Mouse (Mus musculus): ENCODE measurements around the gene Kcnk4. TPM values are rescaled to one million over a fixed set of nuclear protein-coding genes. Genes with fewer than 3 reads are reported as not detected.

Gene Kcnk4
- total and polyA plus RNA-seq, 2 experiments from 2014 or later, result 8.6 to 12.7 TPM

DNA sequence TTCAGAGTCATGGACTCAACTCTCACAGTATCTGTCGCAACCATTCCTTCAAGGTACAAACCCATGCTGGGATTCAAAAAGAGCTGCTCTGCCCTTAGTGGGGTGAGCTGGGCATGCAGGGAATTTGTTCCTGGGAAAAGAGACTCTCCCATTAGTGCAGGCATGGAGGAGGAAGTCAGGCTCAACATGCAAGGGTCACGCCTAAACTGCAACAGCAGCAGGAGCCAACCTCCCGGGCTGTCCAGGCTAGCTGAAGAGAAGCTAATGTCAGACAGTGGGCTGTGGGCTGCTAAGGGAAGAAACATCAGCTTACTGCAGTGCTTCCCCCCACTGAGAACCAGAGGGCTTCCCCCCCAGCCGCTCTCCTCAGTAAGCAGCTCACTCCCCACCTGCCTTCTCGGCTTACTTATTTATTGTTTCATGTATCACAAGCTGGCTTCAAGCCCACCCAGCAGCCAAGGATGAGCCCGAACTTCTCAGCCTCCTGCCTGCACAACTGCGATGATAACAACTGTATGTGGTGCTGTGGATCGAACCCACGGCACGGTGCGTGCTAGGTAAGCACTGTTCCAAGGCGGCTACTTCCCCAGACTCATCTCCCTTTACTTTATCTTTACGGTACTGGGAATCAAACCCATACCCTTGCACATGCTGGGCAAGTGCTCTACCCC, 38.1 kb upstream of the Kcnk4 start:
- Histone ChIP-seq H3K27me3 (ENCODE audit: insufficient read depth, low read length) (no peaks in the 10 kb centered on the region), H3K4me3 (ENCODE audit: low read depth, low read length) (no peak overlapping the region), H3K9me3 (ENCODE audit: low read length) (no peaks in the 10 kb centered on the region), H3K4me2 (ENCODE audit: low read depth) (no peak overlapping the region), H3K27ac (ENCODE audit: low read depth, low read length) (no peak overlapping the region), H3K9ac (no peak overlapping the region), H3K4me1 (ENCODE audit: insufficient read depth) (peaks cover 8% of the 10 kb centered on the region; the same call in 1 of the 2 replicates), H3K36me3 (ENCODE audit: insufficient read depth) (no peaks in the 10 kb centered on the region; the same call in 1 of the 2 replicates)
- DNase-seq (no peak), ATAC-seq (no peak)
- 75% methylated on average over 13 of the region's 13 CpGs for WGBS
- TF ChIP-seq CTCF (IDR thresholded peaks at IDR 0.05; ENCODE audit: low read depth), result no peak

DNA sequence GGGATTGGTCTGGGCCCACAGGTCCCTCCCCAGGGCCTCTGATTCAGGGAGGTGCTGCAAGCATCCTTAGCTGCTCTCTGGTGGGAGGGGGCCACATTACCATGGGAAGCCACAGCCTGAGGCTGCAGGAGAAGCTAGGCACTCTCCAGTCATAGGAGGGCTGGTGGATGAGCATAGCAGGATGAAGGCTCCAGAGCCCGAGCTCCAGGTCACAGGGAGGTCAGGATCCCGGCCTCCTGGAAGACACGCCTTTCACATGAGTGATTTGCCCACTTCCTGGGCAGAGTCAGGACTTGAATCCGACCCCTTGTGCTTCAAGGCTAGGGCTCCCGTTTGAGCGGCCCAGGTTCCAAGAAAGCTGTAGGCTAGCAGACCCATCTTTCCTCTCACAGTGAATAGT, 37.3 kb upstream of the Kcnk4 start:
- no peak overlapping the region for H3K27ac ChIP-seq (ENCODE audit: low read depth, low read length)
- H3K4me2 ChIP-seq (ENCODE audit: low read depth), result no peak overlapping the region
- H3K4me1 ChIP-seq (ENCODE audit: insufficient read depth), result peaks cover 6% of the 10 kb centered on the region; the same call in 1 of the 2 replicates
- H3K36me3 ChIP-seq (ENCODE audit: insufficient read depth), result no peaks in the 10 kb centered on the region
- ATAC-seq, result no peak
- no peak overlapping the region for H3K4me3 ChIP-seq (ENCODE audit: low read depth, low read length)
- no peak for DNase-seq
- H3K27me3 ChIP-seq (ENCODE audit: insufficient read depth, low read length), result no peaks in the 10 kb centered on the region
- no peak for TF ChIP-seq CTCF (IDR thresholded peaks at IDR 0.05; ENCODE audit: low read depth)
- no peak overlapping the region for H3K9ac ChIP-seq
- WGBS, result 58% methylated on average over 6 of the region's 6 CpGs
- H3K9me3 ChIP-seq (ENCODE audit: low read length), result no peaks in the 10 kb centered on the region

- Histone ChIP-seq H3K4me2 (ENCODE audit: low read depth) (peak overlapping the region; percentile 39), H3K4me3 (ENCODE audit: low read depth, low read length) (no peak overlapping the region), H3K27ac (ENCODE audit: low read depth, low read length) (no peak overlapping the region), H3K36me3 (ENCODE audit: insufficient read depth) (no peaks in the 10 kb centered on the region), H3K27me3 (ENCODE audit: insufficient read depth, low read length) (no peaks in the 10 kb centered on the region), H3K9me3 (ENCODE audit: low read length) (no peaks in the 10 kb centered on the region), H3K4me1 (ENCODE audit: insufficient read depth) (0 out of 2 replicates have a peak, but pooled peaks cover 3% of the 10 kb centered on the region), H3K9ac (no peak overlapping the region)
- TF ChIP-seq CTCF (IDR thresholded peaks at IDR 0.05; ENCODE audit: low read depth), result no peak
- DNase-seq, result no peak
- ATAC-seq, result no peak
- WGBS, result 17% methylated on average over 11 of the region's 11 CpGs
Measured at GRCm38 (mm10) chr19:6970460-6971085, 36.3 kb upstream of the Kcnk4 start.

DNA sequence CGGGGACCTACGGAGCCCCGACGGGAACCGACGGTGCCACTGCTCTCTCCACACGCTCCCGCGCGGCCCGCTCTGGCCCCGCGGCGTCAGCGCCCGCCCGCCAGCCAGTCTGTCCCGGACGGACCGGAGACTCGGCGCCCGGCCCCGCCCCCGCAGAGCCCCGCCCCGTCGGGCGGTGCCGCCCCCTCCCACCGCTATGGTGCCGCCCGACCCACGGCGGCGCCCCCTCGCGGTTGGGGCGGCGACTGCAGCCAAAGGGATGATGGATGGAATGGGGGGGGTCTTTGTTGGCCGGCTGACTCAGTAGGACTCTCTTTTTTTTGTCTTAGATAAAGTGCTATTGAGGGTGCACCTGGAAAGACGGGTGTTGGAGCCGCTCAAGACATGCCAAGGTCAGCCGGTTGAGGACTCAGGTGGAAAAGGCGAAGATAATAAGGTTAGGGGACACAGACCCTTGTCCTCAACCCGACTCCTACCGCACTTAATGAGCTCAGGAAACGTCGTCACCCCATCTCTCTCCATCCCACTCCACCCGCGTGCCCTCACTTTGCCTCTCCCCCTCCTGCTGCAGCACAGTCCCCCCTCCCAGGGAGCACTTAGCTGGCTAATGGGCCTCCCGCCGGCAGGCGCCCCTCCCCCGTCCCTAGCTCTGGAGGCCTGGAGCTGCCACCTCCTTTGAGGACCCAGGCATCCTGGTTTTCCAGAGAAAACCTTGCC, 35.5 kb upstream of the Kcnk4 start:
- peak; percentile 52 for TF ChIP-seq CTCF (IDR thresholded peaks at IDR 0.05; ENCODE audit: low read depth)
- no peak overlapping the region for H3K27ac ChIP-seq (ENCODE audit: low read depth, low read length)
- peak overlapping the region; percentile 39 for H3K4me2 ChIP-seq (ENCODE audit: low read depth)
- peak overlapping the region; percentile 35 for H3K4me3 ChIP-seq (ENCODE audit: low read depth, low read length)
- WGBS, result 2% methylated on average over 52 of the region's 55 CpGs
- DNase-seq (peak; percentile 35), ATAC-seq (peak; percentile 10; the same call in 1 of the 2 replicates)
- 0 out of 2 replicates have a peak, but pooled peaks cover 3% of the 10 kb centered on the region for H3K4me1 ChIP-seq (ENCODE audit: insufficient read depth)
- H3K9ac ChIP-seq, result peak overlapping the region; percentile 11; the same call in 1 of the 2 replicates
- H3K9me3 ChIP-seq (ENCODE audit: low read length), result no peaks in the 10 kb centered on the region
- H3K27me3 ChIP-seq (ENCODE audit: insufficient read depth, low read length), result no peaks in the 10 kb centered on the region
- no peaks in the 10 kb centered on the region for H3K36me3 ChIP-seq (ENCODE audit: insufficient read depth)

GRCm38 (mm10) chr19:6969291-6969664, 35.0 kb upstream of the Kcnk4 start:
- Histone ChIP-seq H3K36me3 (ENCODE audit: insufficient read depth) (no peaks in the 10 kb centered on the region), H3K9ac (peak overlapping the region; percentile 11; the same call in 1 of the 2 replicates), H3K4me1 (ENCODE audit: insufficient read depth) (0 out of 2 replicates have a peak, but pooled peaks cover 3% of the 10 kb centered on the region), H3K9me3 (ENCODE audit: low read length) (no peaks in the 10 kb centered on the region), H3K27ac (ENCODE audit: low read depth, low read length) (no peak overlapping the region), H3K27me3 (ENCODE audit: insufficient read depth, low read length) (no peaks in the 10 kb centered on the region), H3K4me2 (ENCODE audit: low read depth) (peak overlapping the region; percentile 39), H3K4me3 (ENCODE audit: low read depth, low read length) (peak overlapping the region; percentile 35)
- ATAC-seq (no peak), DNase-seq (no peak)
- 3% methylated on average over 20 of the region's 20 CpGs for WGBS
- TF ChIP-seq CTCF (IDR thresholded peaks at IDR 0.05; ENCODE audit: low read depth), result no peak

DNA sequence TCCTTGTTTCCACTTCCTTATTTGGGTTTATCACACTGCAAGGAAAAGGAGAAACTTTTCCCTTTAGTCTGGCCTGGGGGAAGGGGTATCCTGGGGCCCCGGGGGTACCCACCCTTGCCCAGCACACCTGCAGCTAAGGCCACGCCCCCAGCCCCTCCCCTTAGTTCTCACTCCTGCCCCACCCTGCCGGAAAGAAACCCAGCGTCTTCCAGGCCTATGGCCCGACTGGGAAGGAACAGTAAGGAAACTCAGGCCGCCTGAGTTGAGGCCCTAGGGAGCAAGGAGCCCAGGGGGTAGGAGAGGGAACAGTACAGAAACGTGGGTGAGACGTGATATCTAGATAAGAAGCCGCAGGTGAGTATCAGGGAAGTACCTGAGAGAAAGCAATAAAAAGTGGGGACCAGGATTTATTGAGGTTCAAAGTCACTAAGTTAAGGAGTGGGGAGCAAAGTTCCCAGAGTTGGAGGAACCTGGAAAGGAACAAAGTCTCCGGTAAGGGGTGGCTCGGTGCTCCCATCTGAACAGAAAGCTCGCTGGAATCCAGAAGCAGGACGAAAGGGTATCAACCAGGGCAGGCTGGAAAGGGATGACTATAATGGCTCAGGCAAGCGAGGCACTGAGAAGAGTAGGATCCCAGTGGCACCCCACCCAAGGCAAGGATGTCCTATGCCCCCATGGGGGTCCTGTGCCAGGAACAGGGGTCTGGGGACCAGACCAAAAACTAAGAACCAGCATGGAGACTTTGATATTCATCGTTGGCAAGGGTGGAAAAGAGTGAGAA, 34.4 kb upstream of the Kcnk4 start:
- Histone ChIP-seq H3K4me2 (ENCODE audit: low read depth) (peak overlapping the region; percentile 39), H3K36me3 (ENCODE audit: insufficient read depth) (no peaks in the 10 kb centered on the region), H3K27me3 (ENCODE audit: insufficient read depth, low read length) (no peaks in the 10 kb centered on the region), H3K9me3 (ENCODE audit: low read length) (no peaks in the 10 kb centered on the region), H3K4me1 (ENCODE audit: insufficient read depth) (0 out of 2 replicates have a peak, but pooled peaks cover 3% of the 10 kb centered on the region), H3K9ac (0 out of 2 replicates have a peak overlapping the region, but pooled peaks have one; percentile 11), H3K4me3 (ENCODE audit: low read depth, low read length) (peak overlapping the region; percentile 35; the same call in 1 of the 2 replicates), H3K27ac (ENCODE audit: low read depth, low read length) (no peak overlapping the region)
- no peak for DNase-seq
- 17% methylated on average over 15 of the region's 15 CpGs for WGBS
- ATAC-seq, result no peak
- TF ChIP-seq CTCF (IDR thresholded peaks at IDR 0.05; ENCODE audit: low read depth), result no peak
